Mouse (Mus musculus): ENCODE measurements around the gene Acat1. TPM values are rescaled to one million over a fixed set of nuclear protein-coding genes. Genes with fewer than 3 reads are reported as not detected.

Gene Acat1
- polyA plus RNA-seq, 1 experiment from 2014 or later = 94.9 TPM

Other genes with a start within 250 kb of the Acat1 start
- gene Kdelc2, start 226.4 kb downstream of the Acat1 start, polyA plus RNA-seq (2016; fragmentation: Nextera tagmentation; extraction: Ambion mirVana) = 8.2 and 8.7 TPM in 2 replicates
- 0.33 and 0.39 TPM in 2 replicates for gene 4930550C14Rik, start 208.1 kb downstream of the Acat1 start, polyA plus RNA-seq (2016; fragmentation: Nextera tagmentation; extraction: Ambion mirVana)
- 12.3 and 14.1 TPM in 2 replicates for gene Atm, start 73.6 kb downstream of the Acat1 start, polyA plus RNA-seq (2016; fragmentation: Nextera tagmentation; extraction: Ambion mirVana)
- gene Npat, start 73.3 kb downstream of the Acat1 start, polyA plus RNA-seq (2016; fragmentation: Nextera tagmentation; extraction: Ambion mirVana) = 14.0 and 16.7 TPM in 2 replicates
- 49.0 and 52.8 TPM in 2 replicates for gene Cul5, start 59.6 kb upstream of the Acat1 start, polyA plus RNA-seq (2016; fragmentation: Nextera tagmentation; extraction: Ambion mirVana)
- gene Rab39, start 95.8 kb upstream of the Acat1 start, polyA plus RNA-seq (2016; fragmentation: Nextera tagmentation; extraction: Ambion mirVana) = 3.8 and 5.2 TPM in 2 replicates
- 6.6 and 7.6 TPM in 2 replicates for gene Slc35f2, start 161.2 kb upstream of the Acat1 start, polyA plus RNA-seq (2016; fragmentation: Nextera tagmentation; extraction: Ambion mirVana)
- gene Sln, start 239.8 kb upstream of the Acat1 start, polyA plus RNA-seq (2016; fragmentation: Nextera tagmentation; extraction: Ambion mirVana) = 4.8 and 8.2 TPM in 2 replicates